Mouse (Mus musculus): Measurements from ENCODE around the gene Zfp597.

- no peak for TF ChIP-seq CTCF (conservative IDR thresholded peaks at IDR 0.05; ENCODE audit: low read length)
- no peak for TF ChIP-seq NANOG (IDR thresholded peaks at IDR 0.05; ENCODE audit: borderline replicate concordance, low read length)
Measured at GRCm38 (mm10) chr16:3934091-3934490, 49.7 kb upstream of the Zfp597 start.
